Mouse (Mus musculus) lung, embryonic 14.5 days (tissue): ENCODE measurements around the gene 5830473C10Rik. TPM values are rescaled to one million over a fixed set of nuclear protein-coding genes. Genes with fewer than 3 reads are reported as not detected.
A peak's percentile ranks its signal among the peaks of the same experiment; 100 is the strongest.

Experiments
- ATAC-seq: fragments of 200-750 bp; cut with Nextera tagmentation; 2 replicates; pipeline ENCODE4 v1.8.0; 2017; ENCODE audit warnings: mild to moderate bottlenecking, moderate TSS enrichment, moderate library complexity; ENCODE audit not compliant: insufficient read depth
- DNase-seq: peaks from one replicate; pipeline ENCODE4 v3.0.0-alpha.2; 2015
- H3K27ac ChIP-seq: fragments of 300-500 bp; sonication (generic); 2 replicates; pipeline ENCODE4 v1.5.1; 2014; ENCODE audit warnings: low read depth, mild to moderate bottlenecking, moderate library complexity
- H3K27me3 ChIP-seq: fragments of 300-500 bp; sonication (generic); 2 replicates; pipeline ENCODE4 v1.6.1; 2014; ENCODE audit warnings: low read length, control low read depth; ENCODE audit not compliant: insufficient read depth
- H3K36me3 ChIP-seq: fragments of 300-500 bp; sonication (generic); 2 replicates; pipeline ENCODE4 v1.6.1; 2014; ENCODE audit warnings: control low read depth; ENCODE audit not compliant: insufficient read depth
- H3K4me1 ChIP-seq: fragments of 300-500 bp; sonication (generic); 2 replicates; pipeline ENCODE4 v1.6.1; 2014; ENCODE audit warnings: antibody characterized with exemption, control low read depth; ENCODE audit not compliant: insufficient read depth
- H3K4me2 ChIP-seq: fragments of 300-500 bp; sonication (generic); 2 replicates; pipeline ENCODE4 v1.6.1; 2014; ENCODE audit warnings: mild to moderate bottlenecking
- H3K4me3 ChIP-seq: fragments of 300-500 bp; sonication (generic); 2 replicates; pipeline ENCODE4 v1.5.1; 2014; ENCODE audit warnings: low read depth, low read length
- H3K9ac ChIP-seq: fragments of 300-500 bp; sonication (generic); 2 replicates; pipeline ENCODE4 v1.6.1; 2014
- H3K9me3 ChIP-seq: fragments of 300-500 bp; sonication (generic); 2 replicates; pipeline ENCODE4 v1.6.1; 2016; ENCODE audit warnings: low read depth, low read length, control low read depth
- CTCF ChIP-seq: IDR thresholded peaks from 2 replicates; pipeline ENCODE4 v1.5.1; 2016; ENCODE audit warnings: antibody characterized with exemption, low read depth
- WGBS: fragments of 180-500 bp; shearing (Covaris S2); extraction: QIAGEN DNeasy Blood & Tissue Kit; methylation state at CpG from one replicate; pipeline ENCODE4 v1.1.7; 2014; 5-methylcytosine and 5-hydroxymethylcytosine counted together
- polyA plus RNA-seq: library from polyadenylated mRNA; unstranded; fragments of >200 nt; fragmentation: Nextera tagmentation; extraction: Ambion mirVana; gene quantifications from 2 replicates; pipeline ENCODE4 v1.2.1, GENCODE M21; 2014

The 5830473C10Rik gene
- polyA plus RNA-seq, 1 experiment from 2014 or later = 0.30 TPM

- Histone ChIP-seq H3K4me3 (no peak overlapping the region), H3K27me3 (no peaks in the 10 kb centered on the region), H3K9ac (no peak overlapping the region), H3K4me1 (no peaks in the 10 kb centered on the region), H3K36me3 (no peaks in the 10 kb centered on the region), H3K9me3 (no peaks in the 10 kb centered on the region), H3K4me2 (no peak overlapping the region), H3K27ac (no peak overlapping the region)
- TF ChIP-seq CTCF = no peak
- 79% methylated on average over 4 of the region's 4 CpGs for WGBS
- DNase-seq = no peak
- ATAC-seq = no peak
Measured at GRCm38 (mm10) chr5:90562880-90563279, 2.0 kb downstream of the 5830473C10Rik start.

DNA sequence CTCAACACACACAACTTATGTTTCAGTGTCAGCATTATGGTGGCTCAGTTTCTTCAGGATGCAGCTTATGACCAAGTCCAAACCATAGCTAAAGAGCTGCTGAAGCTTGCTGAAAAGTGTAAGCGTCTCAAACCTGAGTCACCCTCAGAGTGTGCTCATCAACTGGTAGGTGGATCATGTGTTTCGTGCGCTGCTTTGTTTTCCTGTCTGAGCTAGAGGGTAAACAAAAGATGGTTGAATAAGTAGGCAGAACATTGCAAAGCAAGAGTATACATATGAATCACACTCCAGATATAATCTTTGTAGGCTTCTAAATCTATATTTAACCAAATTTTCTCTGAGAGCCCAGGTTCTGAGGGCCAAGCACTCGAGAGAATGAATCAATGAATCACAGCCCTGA is 3.3 kb downstream of the 5830473C10Rik start:
- no peaks in the 10 kb centered on the region for H3K36me3 ChIP-seq
- no peak overlapping the region for H3K27ac ChIP-seq
- DNase-seq = no peak
- peaks cover 6% of the 10 kb centered on the region; the same call in 1 of the 2 replicates for H3K4me1 ChIP-seq
- H3K27me3 ChIP-seq = no peaks in the 10 kb centered on the region
- TF ChIP-seq CTCF = no peak
- H3K9ac ChIP-seq = no peak overlapping the region
- WGBS = 86% methylated on average over 4 of the region's 4 CpGs
- ATAC-seq = no peak
- H3K9me3 ChIP-seq = no peaks in the 10 kb centered on the region
- H3K4me3 ChIP-seq = no peak overlapping the region
- H3K4me2 ChIP-seq = no peak overlapping the region

- 62% methylated on average over 6 of the region's 6 CpGs for WGBS
- ATAC-seq (no peak), DNase-seq (no peak)
- Histone ChIP-seq H3K27ac (no peak overlapping the region), H3K36me3 (no peaks in the 10 kb centered on the region), H3K27me3 (no peaks in the 10 kb centered on the region), H3K4me1 (peaks cover 9% of the 10 kb centered on the region; the same call in 1 of the 2 replicates), H3K9ac (no peak overlapping the region), H3K4me3 (no peak overlapping the region), H3K4me2 (no peak overlapping the region), H3K9me3 (no peaks in the 10 kb centered on the region)
- no peak for TF ChIP-seq CTCF
Measured at GRCm38 (mm10) chr5:90565205-90565604, 4.3 kb downstream of the 5830473C10Rik start.

DNA sequence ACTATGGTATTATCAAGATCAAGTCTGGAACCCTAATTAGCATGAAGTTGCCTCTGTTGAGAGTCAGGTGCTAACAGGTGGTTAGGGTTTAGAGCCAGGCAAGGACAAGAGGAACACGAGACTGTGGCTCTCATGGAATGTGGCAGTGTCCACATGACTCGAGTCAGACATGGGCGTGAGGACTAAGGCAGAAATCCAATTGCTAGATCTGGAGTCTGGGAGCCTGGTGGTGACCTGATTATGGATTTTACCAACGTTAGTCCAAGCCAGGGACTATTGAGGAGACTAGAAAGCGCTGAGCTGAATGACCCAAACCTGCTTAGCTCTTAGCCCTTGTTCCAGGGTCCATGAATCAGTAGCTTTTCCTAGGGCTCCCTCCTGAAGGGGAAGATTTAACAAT is 6.9 kb downstream of the 5830473C10Rik start:
- no peak for DNase-seq
- no peaks in the 10 kb centered on the region for H3K9me3 ChIP-seq
- no peaks in the 10 kb centered on the region for H3K36me3 ChIP-seq
- no peaks in the 10 kb centered on the region for H3K27me3 ChIP-seq
- H3K4me1 ChIP-seq = peaks cover 9% of the 10 kb centered on the region; the same call in 1 of the 2 replicates
- no peak overlapping the region for H3K9ac ChIP-seq
- no peak overlapping the region for H3K27ac ChIP-seq
- no peak overlapping the region for H3K4me3 ChIP-seq
- WGBS = 45% methylated on average over 5 of the region's 5 CpGs
- no peak for ATAC-seq
- H3K4me2 ChIP-seq = no peak overlapping the region
- no peak for TF ChIP-seq CTCF

GRCm38 (mm10) chr5:90568338-90568737 is 7.4 kb downstream of the 5830473C10Rik start:
- no peak overlapping the region for H3K27ac ChIP-seq
- ATAC-seq = peak; percentile 50
- H3K4me1 ChIP-seq = peaks cover 9% of the 10 kb centered on the region; the same call in 1 of the 2 replicates

DNA sequence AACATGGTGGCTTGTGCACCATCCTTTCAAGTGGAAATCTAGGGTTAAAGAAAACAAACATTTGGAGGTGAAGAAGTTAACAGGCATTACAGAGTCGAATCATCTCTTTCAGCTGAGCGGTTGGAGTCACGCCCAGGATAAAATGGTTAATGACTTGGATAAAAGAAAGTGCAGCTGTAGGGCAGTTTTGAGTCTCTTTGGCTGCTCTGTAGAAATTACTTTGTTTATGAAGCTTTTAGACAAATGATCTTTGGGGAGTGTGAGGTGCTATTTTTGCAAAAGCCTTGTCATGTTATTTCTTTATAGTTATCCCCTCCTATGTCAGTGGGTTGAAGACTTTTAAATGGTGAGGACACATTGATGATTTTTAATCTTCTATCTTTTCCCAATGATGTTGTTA is 10.3 kb downstream of the 5830473C10Rik start:
- peaks cover 9% of the 10 kb centered on the region; the same call in 1 of the 2 replicates for H3K4me1 ChIP-seq
- peak; percentile 93 for DNase-seq

More at GRCm38 (mm10) chr5:90568338-90568737, 7.4 kb downstream of the 5830473C10Rik start:
- no peak for TF ChIP-seq CTCF
- H3K9ac ChIP-seq = no peak overlapping the region
- no peak overlapping the region for H3K4me2 ChIP-seq
- DNase-seq = peak; percentile 90
- no peak overlapping the region for H3K4me3 ChIP-seq
- H3K9me3 ChIP-seq = no peaks in the 10 kb centered on the region
- no peaks in the 10 kb centered on the region for H3K27me3 ChIP-seq
- no peaks in the 10 kb centered on the region for H3K36me3 ChIP-seq

DNA sequence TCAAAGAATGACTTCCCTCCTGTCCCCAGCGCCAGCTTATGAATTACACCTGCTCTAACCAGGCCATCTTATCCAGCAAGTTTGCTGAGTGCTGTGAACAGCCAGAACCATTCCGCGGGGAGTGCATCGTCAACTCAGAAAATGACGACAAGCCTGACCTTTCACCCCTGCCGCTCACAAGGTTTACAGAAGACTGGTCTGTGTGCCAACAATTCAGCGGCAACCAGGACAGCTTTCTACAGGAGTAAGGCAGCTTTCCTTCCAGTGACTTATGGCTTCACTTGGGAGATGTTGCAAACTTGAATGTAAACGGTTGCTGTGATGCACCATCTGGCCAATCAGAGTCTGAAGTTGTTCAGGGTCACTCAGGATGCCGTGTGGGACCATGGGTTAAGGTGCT is 16.8 kb downstream of the 5830473C10Rik start:
- Histone ChIP-seq H3K27ac (no peak overlapping the region), H3K4me1 (peaks cover 4% of the 10 kb centered on the region; the same call in 1 of the 2 replicates), H3K9me3 (no peaks in the 10 kb centered on the region), H3K36me3 (no peaks in the 10 kb centered on the region), H3K4me3 (no peak overlapping the region), H3K4me2 (no peak overlapping the region), H3K9ac (no peak overlapping the region), H3K27me3 (no peaks in the 10 kb centered on the region)
- no peak for TF ChIP-seq CTCF
- WGBS = 26% methylated on average over 9 of the region's 9 CpGs
- ATAC-seq = peak; percentile 70
- peak; percentile 62 for DNase-seq

More for the DNA sequence above, 10.3 kb downstream of the 5830473C10Rik start:
- Histone ChIP-seq H3K4me3 (no peak overlapping the region), H3K27ac (no peak overlapping the region; the same call in 1 of the 2 replicates), H3K4me2 (0 out of 2 replicates have a peak overlapping the region, but pooled peaks have one; percentile 13), H3K27me3 (no peaks in the 10 kb centered on the region), H3K9me3 (no peaks in the 10 kb centered on the region), H3K36me3 (no peaks in the 10 kb centered on the region), H3K9ac (no peak overlapping the region)
- whole genome bisulfite sequencing = 9% methylated on average over 3 of the region's 3 CpGs
- peak; percentile 69 for ATAC-seq
- TF ChIP-seq CTCF = no peak

GRCm38 (mm10) chr5:90579556-90579955 is 18.6 kb downstream of the 5830473C10Rik start:
- Histone ChIP-seq H3K4me3 (no peak overlapping the region), H3K27me3 (no peaks in the 10 kb centered on the region), H3K4me1 (peaks cover 4% of the 10 kb centered on the region; the same call in 1 of the 2 replicates), H3K9me3 (no peaks in the 10 kb centered on the region), H3K27ac (no peak overlapping the region), H3K9ac (no peak overlapping the region), H3K36me3 (no peaks in the 10 kb centered on the region), H3K4me2 (no peak overlapping the region)
- DNase-seq = no peak
- no peak for TF ChIP-seq CTCF
- ATAC-seq = no peak
- WGBS = 80% methylated on average over 9 of the region's 9 CpGs
